Mouse (Mus musculus) gastrocnemius, adult 2 months (tissue): ENCODE data around the gene Hdac9. TPM values are rescaled to one million over a fixed set of nuclear protein-coding genes. Genes with fewer than 3 reads are reported as not detected.
A peak's percentile ranks its signal among the peaks of the same experiment; 100 is the strongest.

Experiments
- DNase-seq: peaks from one replicate; pipeline ENCODE4 v3.0.0; 2022
- H3K27ac ChIP-seq: fragments of 200-600 bp; 2 replicates; pipeline ENCODE4 v1.8.1; 2022; ENCODE audit warnings: mild to moderate bottlenecking
- H3K4me3 ChIP-seq: fragments of 200-600 bp; 2 replicates; pipeline ENCODE4 v1.8.1; 2022; ENCODE audit warnings: mild to moderate bottlenecking, moderate library complexity
- CTCF ChIP-seq: fragments of 200-600 bp; IDR thresholded peaks from 2 replicates; pipeline ENCODE4 v1.8.1; 2022; ENCODE audit warnings: antibody characterized with exemption, mild to moderate bottlenecking, moderate library complexity
- intact Hi-C: fragments of 180-260 bp; cut with DNase I; formaldehyde crosslinking; loops from one replicate; pipeline ENCODE4 v1.15.1; 2025
- total RNA-seq, 2 experiments: library from RNA; stranded (reverse); gene quantifications; 2 replicates each; pipeline ENCODE4 v1.2.3; 2021

Hdac9 gene
- total RNA-seq, 2 experiments from 2014 or later, result 3.4 to 13.2 TPM

- intact Hi-C loops, result no loop called here
- no peak for DNase-seq
- H3K27ac ChIP-seq, result no peak overlapping the region
- no peak overlapping the region for H3K4me3 ChIP-seq
- TF ChIP-seq CTCF, result no peak
Observed at GRCm38 (mm10) chr12:34173036-34173435, 743.9 kb downstream of the Hdac9 start.

DNA sequence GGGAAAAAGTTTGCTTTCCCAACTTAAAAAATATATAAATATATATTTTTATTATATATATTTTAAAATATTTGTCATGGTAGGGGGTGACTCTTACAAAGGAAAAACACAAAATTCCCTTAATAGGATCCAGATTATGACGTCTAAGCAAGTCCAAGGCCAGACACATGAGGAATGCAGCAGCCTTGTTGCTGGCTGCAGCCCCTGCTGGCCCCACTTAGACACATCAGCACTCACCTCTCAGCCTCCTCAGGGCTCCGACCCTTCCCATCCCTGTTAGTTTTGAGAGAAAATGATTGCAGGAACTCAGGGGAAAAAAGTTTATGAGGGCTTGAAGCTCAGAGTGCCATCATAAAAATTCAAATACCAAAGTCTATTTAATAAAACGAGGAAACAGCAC, 746.3 kb downstream of the Hdac9 start:
- Histone ChIP-seq H3K27ac (no peak overlapping the region), H3K4me3 (no peak overlapping the region)
- TF ChIP-seq CTCF, result no peak
- no peak for DNase-seq
- intact Hi-C loops, result no loop called here

DNA sequence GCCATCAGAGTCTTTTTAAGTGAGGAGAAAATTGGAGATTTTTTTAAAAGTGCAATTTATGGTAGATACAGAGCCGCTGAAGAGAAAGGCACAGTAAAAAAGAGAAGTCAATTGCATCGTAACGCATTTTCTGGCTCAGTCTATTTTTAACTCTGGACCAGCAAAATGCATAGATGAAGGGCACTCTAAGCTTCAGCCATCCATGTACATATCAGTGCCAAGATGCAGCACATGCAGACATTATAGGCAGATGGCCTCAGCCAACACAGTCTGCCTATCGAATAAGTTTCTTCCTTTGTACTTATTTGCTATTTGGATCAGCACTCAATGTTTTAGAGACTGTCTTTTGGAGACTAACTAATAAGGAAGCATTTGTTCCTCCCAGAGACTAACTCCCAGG, 751.2 kb downstream of the Hdac9 start:
- no peak for TF ChIP-seq CTCF
- intact Hi-C loops, result no loop called here

GRCm38 (mm10) chr12:34156301-34156700, 760.6 kb downstream of the Hdac9 start:
- no peak overlapping the region for H3K27ac ChIP-seq
- no peak for DNase-seq
- H3K4me3 ChIP-seq, result no peak overlapping the region
- intact Hi-C loops, result no loop called here
- no peak for TF ChIP-seq CTCF

More for the DNA sequence above, 751.2 kb downstream of the Hdac9 start:
- no peak for DNase-seq
- H3K4me3 ChIP-seq, result no peak overlapping the region
- H3K27ac ChIP-seq, result no peak overlapping the region

GRCm38 (mm10) chr12:34155740-34156139, 761.2 kb downstream of the Hdac9 start:
- DNase-seq, result no peak
- TF ChIP-seq CTCF, result no peak
- intact Hi-C loops, result no loop called here
- no peak overlapping the region for H3K27ac ChIP-seq
- H3K4me3 ChIP-seq, result no peak overlapping the region

- no peak for DNase-seq
- TF ChIP-seq CTCF, result no peak
- intact Hi-C loops, result no loop called here
- no peak overlapping the region for H3K4me3 ChIP-seq
- no peak overlapping the region for H3K27ac ChIP-seq
Observed at GRCm38 (mm10) chr12:34154757-34155156, 762.1 kb downstream of the Hdac9 start.

DNA sequence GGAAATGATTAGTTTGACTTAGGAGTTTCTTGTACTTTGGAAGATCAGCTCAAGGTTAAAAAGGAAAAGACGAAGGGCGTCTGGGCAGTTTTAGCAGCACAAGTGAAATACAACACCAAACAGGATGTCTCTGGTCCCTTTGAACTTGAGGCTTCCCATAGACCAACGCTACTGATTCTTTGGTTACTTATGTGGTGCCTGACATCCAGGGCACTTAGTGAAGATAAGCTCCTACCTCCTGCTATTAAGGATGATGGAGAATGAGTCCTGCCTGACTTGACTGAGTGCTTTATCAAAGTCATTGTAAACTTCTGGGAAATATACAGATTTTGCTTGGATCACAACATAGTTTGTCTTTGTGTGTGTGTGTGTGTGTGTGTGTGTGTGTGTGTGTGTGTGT, 765.6 kb downstream of the Hdac9 start:
- no peak for TF ChIP-seq CTCF
- Histone ChIP-seq H3K27ac (no peak overlapping the region), H3K4me3 (no peak overlapping the region)
- DNase-seq, result no peak
- intact Hi-C loops, result no loop called here

GRCm38 (mm10) chr12:34142743-34143142, 774.2 kb downstream of the Hdac9 start:
- H3K27ac ChIP-seq, result no peak overlapping the region
- TF ChIP-seq CTCF, result no peak
- no peak overlapping the region for H3K4me3 ChIP-seq
- DNase-seq, result no peak
- intact Hi-C loops, result no loop called here

DNA sequence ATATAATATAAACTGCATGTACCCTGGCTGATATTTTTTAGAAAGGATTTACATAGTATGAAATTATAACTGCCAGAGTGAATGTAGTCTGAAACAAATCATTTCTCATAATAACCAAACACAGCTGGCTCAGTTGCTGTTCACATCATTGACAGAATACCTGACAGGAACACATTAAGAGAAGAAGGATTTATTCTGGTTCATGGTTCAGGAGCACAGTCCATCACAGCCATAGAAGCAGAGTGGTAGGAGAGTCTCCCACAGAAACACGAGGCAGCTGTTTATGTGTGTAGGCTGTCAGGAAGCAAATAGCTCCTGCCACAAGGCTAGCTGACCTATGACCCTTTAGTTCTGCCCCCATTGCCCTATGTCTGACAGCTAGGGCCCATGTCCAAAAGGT, 803.6 kb downstream of the Hdac9 start:
- H3K4me3 ChIP-seq, result no peak overlapping the region
- DNase-seq, result no peak
- TF ChIP-seq CTCF, result no peak
- no peak overlapping the region for H3K27ac ChIP-seq
- intact Hi-C loops, result no loop called here

DNA sequence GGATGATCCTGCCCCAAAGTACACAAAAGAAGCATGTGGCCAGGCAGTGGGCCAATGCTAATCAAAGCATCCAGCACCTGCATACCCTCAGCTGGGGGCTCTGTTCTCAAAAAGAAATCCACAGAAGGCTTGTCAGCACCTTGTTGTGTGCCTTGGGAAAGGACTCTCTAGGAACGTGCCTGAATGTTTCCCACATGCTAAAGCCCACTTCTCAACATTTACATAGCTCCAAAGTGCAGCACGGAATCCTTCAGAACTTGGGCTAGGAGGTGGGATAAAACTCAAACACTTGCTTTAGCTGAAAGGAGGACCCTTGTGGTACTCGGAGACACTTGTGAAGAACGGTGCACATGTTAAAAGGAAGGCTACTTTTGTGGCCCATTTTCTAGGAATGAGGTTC, 823.9 kb downstream of the Hdac9 start:
- intact Hi-C loops, result no loop called here
- Histone ChIP-seq H3K4me3 (no peak overlapping the region), H3K27ac (no peak overlapping the region)
- TF ChIP-seq CTCF, result no peak
- no peak for DNase-seq

DNA sequence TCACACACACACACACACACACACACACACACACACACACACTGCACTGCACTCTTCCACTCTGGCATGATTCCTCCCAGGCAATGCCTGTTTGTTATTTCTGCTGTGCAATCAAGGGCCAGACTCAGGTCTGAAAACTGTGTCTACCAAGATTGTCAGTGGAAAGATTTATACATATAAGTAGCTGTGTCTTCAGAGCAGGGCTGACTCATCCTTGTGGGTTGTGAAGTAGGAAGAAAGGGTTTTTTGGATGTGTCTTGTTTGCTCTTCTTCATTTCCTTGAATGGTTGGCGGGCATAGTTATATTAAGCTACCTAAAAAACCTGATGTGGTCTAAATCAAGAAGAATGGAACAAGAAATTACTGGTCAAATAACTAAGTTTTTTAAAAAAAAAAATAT, 825.0 kb downstream of the Hdac9 start:
- intact Hi-C loops, result no loop called here
- no peak for DNase-seq

DNA sequence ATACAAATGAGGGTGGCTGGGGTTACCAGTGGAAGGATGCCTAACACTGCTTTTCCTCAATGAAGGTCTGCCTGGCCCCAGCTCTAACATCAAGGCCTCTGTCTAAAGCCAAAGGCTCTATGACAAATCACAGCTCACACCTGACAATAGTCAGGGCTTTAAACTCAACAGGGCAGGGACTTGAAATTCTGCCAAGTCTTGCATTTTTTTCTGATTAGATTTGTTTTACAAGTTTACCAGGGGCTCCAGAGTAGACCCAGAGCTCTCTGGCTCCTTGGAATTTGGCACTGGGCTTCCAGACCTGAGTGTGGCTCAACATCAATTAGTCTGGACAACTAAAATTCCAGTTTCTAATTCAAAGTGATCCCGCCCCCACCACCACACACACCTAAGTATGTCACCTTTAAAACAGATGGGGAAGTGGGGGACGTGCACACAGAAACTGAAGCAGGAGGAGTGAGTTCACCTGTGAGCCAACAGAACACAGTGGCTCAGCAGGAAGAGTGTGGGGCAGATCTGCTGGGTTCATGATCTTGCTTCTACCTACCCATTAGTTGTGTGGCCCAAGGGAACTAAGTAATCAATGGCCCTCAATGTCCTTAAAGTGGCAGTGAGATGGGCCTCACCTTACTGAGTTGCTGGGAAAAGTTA, 829.5 kb downstream of the Hdac9 start:
- DNase-seq, result no peak
- H3K4me3 ChIP-seq, result no peak overlapping the region
- H3K27ac ChIP-seq, result no peak overlapping the region
- TF ChIP-seq CTCF, result no peak
- intact Hi-C loops, result no loop called here

More for the DNA sequence above, 825.0 kb downstream of the Hdac9 start:
- TF ChIP-seq CTCF, result no peak
- no peak overlapping the region for H3K4me3 ChIP-seq
- no peak overlapping the region for H3K27ac ChIP-seq

DNA sequence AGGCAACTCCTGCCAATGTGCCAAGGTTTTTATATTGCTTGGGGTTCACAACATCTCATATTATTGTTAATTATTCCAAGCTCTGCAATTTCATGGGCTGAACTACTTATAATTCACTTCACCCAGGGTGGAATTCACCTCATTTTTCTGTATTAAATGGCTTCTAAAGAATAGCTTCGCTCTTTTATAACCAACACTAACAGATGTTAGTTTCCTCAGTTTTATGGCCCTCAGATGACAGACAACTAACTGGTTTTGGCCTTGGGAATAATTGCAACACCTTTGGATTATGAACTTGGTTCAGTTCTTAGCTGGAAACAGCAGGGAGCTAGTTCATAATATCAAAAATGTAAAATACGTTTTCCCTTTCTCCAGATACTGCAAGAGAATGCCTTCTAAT, 839.9 kb downstream of the Hdac9 start:
- no peak for DNase-seq
- peak overlapping the region; percentile 77; the same call in 1 of the 2 replicates for H3K27ac ChIP-seq
- H3K4me3 ChIP-seq, result no peak overlapping the region
- intact Hi-C loops, result no loop called here
- no peak for TF ChIP-seq CTCF

- Histone ChIP-seq H3K4me3 (peak overlapping the region; percentile 41), H3K27ac (peak overlapping the region; percentile 77)
- intact Hi-C loops, result no loop called here
- DNase-seq, result no peak
- TF ChIP-seq CTCF, result no peak
Observed at GRCm38 (mm10) chr12:34075805-34076509, 840.9 kb downstream of the Hdac9 start.
